Mouse (Mus musculus) central nervous system, embryonic 11.5 days (tissue): ENCODE measurements around the gene Thumpd1. TPM values are rescaled to one million over a fixed set of nuclear protein-coding genes. Genes with fewer than 3 reads are reported as not detected.

Experiments used
- polyA plus RNA-seq: library from polyadenylated mRNA; depleted of rRNA; stranded (reverse); fragments of >200 nt; gene quantifications from 2 replicates; pipeline ENCODE4 v1.2.3, GENCODE M21; 2012; rRNA removed

The Thumpd1 gene
- polyA plus RNA-seq: 47.0 and 53.1 TPM in 2 replicates

DNA sequence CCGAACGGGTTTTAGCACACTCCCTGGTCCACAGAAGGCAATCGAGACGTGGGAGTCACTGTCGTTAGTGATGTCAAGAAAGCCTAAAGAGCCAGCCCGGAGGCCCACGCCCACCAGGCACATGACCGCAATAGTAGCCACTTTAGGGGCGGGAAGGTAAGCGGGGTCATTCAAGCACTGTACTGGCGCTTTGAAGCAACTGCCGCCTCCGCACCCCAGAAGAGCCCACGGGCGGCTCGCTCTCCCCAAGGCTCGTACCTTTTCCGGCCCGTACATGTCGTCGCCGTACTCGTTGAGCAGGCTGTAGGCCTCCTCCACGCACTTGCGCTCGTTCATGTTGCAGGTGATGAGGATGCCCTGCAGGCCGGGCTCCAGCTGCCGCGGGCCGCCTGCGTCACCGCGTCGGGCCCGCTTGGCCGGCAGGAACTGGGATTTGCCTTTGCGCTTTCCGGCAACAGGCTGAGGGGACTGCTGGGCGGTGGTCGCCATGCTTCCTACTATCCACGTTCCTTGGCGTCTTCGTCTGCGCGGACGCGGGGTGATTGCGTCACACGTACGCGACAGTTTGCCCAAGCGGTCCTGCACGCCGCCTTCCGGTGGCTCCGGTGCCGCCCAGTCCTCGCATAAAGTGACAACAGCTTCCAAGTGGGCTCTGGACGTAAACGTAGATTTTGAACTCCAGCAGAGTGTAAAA is at the start of gene Thumpd1:
TSS of gene Thumpd1 (minus strand) at position 546 of the 694 bp plus-strand sequence.

DNA sequence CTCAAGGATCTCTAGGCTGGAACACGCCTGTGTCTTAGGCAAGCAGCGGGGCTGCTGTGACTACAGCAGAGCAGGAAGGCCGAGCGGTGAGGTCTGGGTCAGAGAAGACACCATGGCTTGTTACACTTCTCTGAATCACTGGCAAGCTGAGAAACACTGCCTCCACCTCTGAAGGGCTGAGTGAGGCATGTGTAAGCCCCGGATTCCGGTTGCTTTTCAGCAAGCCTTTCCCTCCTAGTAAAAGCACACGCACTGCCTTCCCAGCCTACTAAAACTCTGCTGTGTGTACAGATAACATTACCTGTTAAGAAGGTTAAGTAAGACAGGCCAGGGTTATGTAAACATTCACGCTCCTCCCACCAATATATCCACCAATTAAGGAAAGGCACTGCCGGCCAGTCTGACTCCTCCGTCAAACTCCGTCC is 39.9 kb upstream of the Thumpd1 start, which contains the start of gene Acsm3:
TSS of gene Acsm3 (plus strand) at position 397 of the 425 bp plus-strand sequence.

DNA sequence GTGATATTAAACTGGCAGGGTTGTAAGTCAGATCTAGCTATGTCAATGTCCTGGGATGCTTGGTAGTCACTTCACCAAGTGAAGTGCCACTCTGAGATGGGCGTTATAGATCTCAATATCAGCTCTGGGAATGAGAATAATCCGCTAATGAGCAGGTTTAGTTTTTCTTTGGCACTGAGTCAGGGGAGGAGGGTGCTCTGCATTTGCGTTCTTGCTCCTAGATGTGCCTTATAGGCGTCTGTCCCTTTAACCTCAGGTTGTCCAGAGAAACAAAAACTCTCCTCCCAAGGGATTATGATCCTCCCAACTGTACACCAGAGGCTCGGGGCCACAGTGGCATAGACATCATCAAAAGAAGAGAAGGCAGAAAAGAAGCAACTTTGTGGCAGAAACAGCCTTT is 30.9 kb downstream of the Thumpd1 start, which contains the start of gene Acsm4:
TSS of gene Acsm4 (plus strand) at position 301 of the 400 bp plus-strand sequence.

Other genes starting within 250 kb of the Thumpd1 start
- gene Umod, start 241.5 kb downstream of the Thumpd1 start, polyA plus RNA-seq: not detected in 2 replicates
- gene Acsm5, start 201.3 kb downstream of the Thumpd1 start, polyA plus RNA-seq: not detected in 2 replicates
- gene Pdilt, start 197.3 kb downstream of the Thumpd1 start, polyA plus RNA-seq: 0.12 TPM in 1 of 2 replicates, not detected in the other
- gene Acsm2, start 166.5 kb downstream of the Thumpd1 start, polyA plus RNA-seq: not detected in 2 replicates
- not detected in 2 replicates for gene Acsm1, start 113.8 kb downstream of the Thumpd1 start, polyA plus RNA-seq
- 0.32 TPM in 1 of 2 replicates, not detected in the other for gene Acsm4, start 30.8 kb downstream of the Thumpd1 start, polyA plus RNA-seq
- 0.11 and 0.22 TPM in 2 replicates for gene Acsm3, start 40.1 kb upstream of the Thumpd1 start, polyA plus RNA-seq
- gene Rexo5, start 73.2 kb upstream of the Thumpd1 start, polyA plus RNA-seq: 42.0 and 45.7 TPM in 2 replicates
- gene Eri2, start 73.3 kb upstream of the Thumpd1 start, polyA plus RNA-seq: 10.1 and 20.7 TPM in 2 replicates
- 5.2 and 6.6 TPM in 2 replicates for gene Lyrm1, start 175.1 kb upstream of the Thumpd1 start, polyA plus RNA-seq
- gene Dcun1d3, start 175.5 kb upstream of the Thumpd1 start, polyA plus RNA-seq: 9.2 and 11.8 TPM in 2 replicates